Mouse (Mus musculus) adrenal gland, postnatal 14 days (tissue): Measurements from ENCODE around the gene Map3k10. TPM values are rescaled to one million over a fixed set of nuclear protein-coding genes. Genes with fewer than 3 reads are reported as not detected.

ENCODE experiments used
- DNase-seq: peaks from one replicate; pipeline ENCODE4 v3.0.0; 2021; ENCODE audit warnings: mixed read lengths
- total RNA-seq: library from RNA; stranded (reverse); gene quantifications from 2 replicates; pipeline ENCODE4 v1.2.3, GENCODE M21; 2021

Map3k10 gene
- total RNA-seq, 1 experiment from 2014 or later, result 25.3 TPM

DNA sequence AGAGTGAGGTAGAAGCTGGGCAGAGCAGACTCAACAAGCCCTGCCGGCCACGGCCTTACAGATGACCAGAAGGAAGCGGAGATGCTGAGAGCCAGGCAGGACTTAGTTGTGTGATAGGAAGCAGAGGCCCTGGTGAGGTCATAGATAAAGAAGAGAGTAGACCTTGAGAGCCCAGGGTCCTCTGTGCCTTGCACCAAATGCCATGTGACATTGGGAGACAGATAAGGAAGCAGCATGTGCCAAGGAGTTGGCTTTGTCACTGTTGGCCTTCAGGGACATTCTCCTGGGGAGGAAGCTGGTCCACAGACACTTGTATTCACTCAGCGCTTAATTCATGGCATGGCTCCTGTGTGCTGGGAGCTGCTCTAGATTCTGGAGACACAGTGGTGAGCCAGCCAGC is 65.1 kb downstream of the Map3k10 start:
- DNase-seq, result peak; percentile 76

- peak; percentile 53 for DNase-seq
These were observed 66.3 kb downstream of the Map3k10 start for GRCm38 (mm10) chr7:27608130-27608529.

- DNase-seq, result peak; percentile 89
These were observed 66.8 kb downstream of the Map3k10 start for GRCm38 (mm10) chr7:27607580-27607979.

DNA sequence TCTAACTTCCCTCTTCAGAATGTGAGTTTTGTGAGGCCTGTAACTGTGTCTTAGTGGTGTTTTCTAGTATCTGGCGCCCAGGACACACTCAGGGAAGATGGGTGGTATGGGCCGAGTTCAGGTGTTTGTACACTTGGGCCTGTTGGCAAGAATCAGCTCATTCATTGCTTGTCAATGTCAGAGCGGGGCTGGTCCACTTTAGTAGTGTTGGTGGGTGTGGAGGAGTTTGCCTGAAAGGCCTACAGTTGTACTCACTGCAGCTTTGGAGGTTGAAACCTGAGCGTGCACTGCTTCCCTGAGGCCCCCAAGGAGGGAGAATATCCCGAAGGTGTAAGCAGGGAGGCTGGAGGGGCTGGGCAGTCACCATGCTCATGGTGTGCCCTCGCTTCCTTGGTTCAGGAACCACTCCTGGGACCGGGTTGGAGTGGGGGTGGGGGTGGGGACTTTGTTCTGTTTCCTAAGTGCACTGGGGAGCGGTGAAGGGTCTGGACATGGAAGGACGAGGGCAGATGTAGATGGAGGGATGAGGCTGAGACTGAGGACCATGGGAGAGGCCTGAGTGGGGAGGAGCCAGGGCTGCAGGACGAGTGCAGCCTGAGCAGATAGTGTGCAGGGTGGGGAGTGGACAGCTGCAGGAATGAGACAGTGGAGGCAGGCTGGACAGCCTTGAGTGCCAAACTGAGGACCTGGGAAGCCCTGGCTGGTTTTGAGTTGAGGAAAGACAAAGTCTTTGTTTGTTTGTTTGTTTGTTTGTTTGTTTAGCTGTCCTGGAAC is 67.7 kb downstream of the Map3k10 start:
- DNase-seq, result no peak

Other genes with a start within 250 kb of the Map3k10 start
- gene Sptbn4, start 226.9 kb downstream of the Map3k10 start, total RNA-seq, result 0.74 and 1.5 TPM in 2 replicates
- 72.6 and 76.9 TPM in 2 replicates for gene Blvrb, start 226.6 kb downstream of the Map3k10 start, total RNA-seq
- gene Sertad3, start 200.8 kb downstream of the Map3k10 start, total RNA-seq, result 12.9 and 15.7 TPM in 2 replicates
- gene Sertad1, start 187.7 kb downstream of the Map3k10 start, total RNA-seq, result 24.5 and 26.3 TPM in 2 replicates
- gene Prx, start 175.3 kb downstream of the Map3k10 start, total RNA-seq, result 2.7 and 3.5 TPM in 2 replicates
- 0.44 and 0.64 TPM in 2 replicates for gene Hipk4, start 151.3 kb downstream of the Map3k10 start, total RNA-seq
- 87.2 and 100 TPM in 2 replicates for gene Pld3, start 121.4 kb downstream of the Map3k10 start, total RNA-seq
- gene 2310022A10Rik, start 121.4 kb downstream of the Map3k10 start, total RNA-seq, result 13.6 and 14.4 TPM in 2 replicates
- gene Akt2, start 83.0 kb downstream of the Map3k10 start, total RNA-seq, result 197 and 255 TPM in 2 replicates
- gene Ttc9b, start 20.7 kb downstream of the Map3k10 start, total RNA-seq, result 0.26 and 0.83 TPM in 2 replicates
- gene Zfp607b, start 14.7 kb upstream of the Map3k10 start, total RNA-seq, result 1.6 and 2.6 TPM in 2 replicates
- gene Zfp60, start 56.8 kb upstream of the Map3k10 start, total RNA-seq, result 12.5 and 16.0 TPM in 2 replicates
- 7.0 and 7.7 TPM in 2 replicates for gene Zfp626, start 132.6 kb upstream of the Map3k10 start, total RNA-seq
- gene Zfp59, start 164.0 kb upstream of the Map3k10 start, total RNA-seq, result 3.0 and 3.5 TPM in 2 replicates
- gene Zfp607a, start 182.9 kb upstream of the Map3k10 start, total RNA-seq, result 4.3 and 6.0 TPM in 2 replicates